ENCODE assay signal across 21 mouse cellular contexts in the genomic region with DNA sequence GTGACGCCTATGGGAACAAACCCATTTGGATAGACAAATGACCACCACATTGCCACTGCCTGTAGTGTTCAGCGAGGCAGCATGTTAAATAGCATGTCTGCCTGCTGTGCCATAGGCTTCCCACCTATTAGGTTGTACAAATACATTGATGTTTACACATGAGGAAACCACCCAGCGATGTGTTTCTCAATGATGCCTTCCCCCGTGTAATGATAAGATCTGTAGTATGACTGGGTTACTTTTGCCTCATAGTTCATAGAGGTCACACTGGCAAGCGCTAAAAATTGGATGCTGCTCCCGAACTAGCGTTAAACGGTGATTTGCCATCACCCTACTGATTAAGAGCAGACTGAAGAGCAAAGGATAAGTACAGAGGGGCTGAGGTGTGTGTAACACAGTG. TPM values are rescaled to one million over a fixed set of nuclear protein-coding genes. Genes with fewer than 3 reads are reported as not detected.
A peak's percentile ranks its signal among the peaks of the same experiment; 100 is the strongest.
DNase-seq lines count a peak whose midpoint lies in the region; ATAC-seq lines count a peak whose summit lies in the region.
"Had no signal": no experiment of that assay in that cellular context is flagged by ENCODE, and none has a peak within 500 bp of the region (broad histone marks: within the 10 kb centered on the region; RNA-seq: fewer than 3 reads in every experiment).

No protein-coding gene starts in this region.

- H3K27me3 ChIP-seq in heart, embryonic 10.5 days (ENCODE audit: insufficient read depth, poor library complexity, severe bottlenecking): no peaks in the 10 kb centered on the region
- no peaks in the 10 kb centered on the region for H3K27me3 ChIP-seq in heart, embryonic 12.5 days (replicated peaks)
- H3K27me3 ChIP-seq in liver, embryonic 15.5 days: 0 out of 2 replicates have a peak, but pooled peaks cover 2% of the 10 kb centered on the region
- 0 out of 2 replicates have a peak, but pooled peaks cover under 1% of the 10 kb centered on the region for H3K27me3 ChIP-seq in liver, embryonic 12.5 days (replicated peaks)
- H3K27me3 ChIP-seq in liver, embryonic 16.5 days (ENCODE audit: control insufficient read depth, insufficient read depth, low read depth, low read length): no peaks in the 10 kb centered on the region
- H3K27me3 ChIP-seq: forebrain, embryonic 15.5 days; hindbrain, embryonic 12.5 days had no signal

- DNase-seq in heart, embryonic 10.5 days (ENCODE audit: low spot score): no peak
- no peak for DNase-seq in urinary bladder, postnatal 4 days (ENCODE audit: low spot score in 2 of 2)
- DNase-seq: adrenal gland, postnatal 25 days; cerebellum, adult 18-20 months; cerebellum, adult 9-11 months; cerebellum, postnatal 36 days; gastrocnemius, postnatal 14 days; heart, postnatal 36 days had no signal

- H3K4me1 ChIP-seq in heart, embryonic 10.5 days: peaks cover 54% of the 10 kb centered on the region
- peaks cover 45% of the 10 kb centered on the region for H3K4me1 ChIP-seq in heart, embryonic 12.5 days (replicated peaks)
- peaks cover 36% of the 10 kb centered on the region for H3K4me1 ChIP-seq in liver, embryonic 15.5 days (replicated peaks)
- peaks cover 5% of the 10 kb centered on the region; the same call in 1 of the 2 replicates for H3K4me1 ChIP-seq in liver, embryonic 12.5 days
- peaks cover 10% of the 10 kb centered on the region for H3K4me1 ChIP-seq in liver, embryonic 16.5 days (ENCODE audit: control insufficient read depth, low read depth, low read length)

- peak overlapping the region; percentile 39; the same call in 1 of the 2 replicates for H3K27ac ChIP-seq in heart, embryonic 10.5 days
- no peak overlapping the region for H3K27ac ChIP-seq in heart, embryonic 12.5 days (ENCODE audit: poor library complexity, severe bottlenecking)
- H3K27ac ChIP-seq in liver, embryonic 15.5 days (replicated peaks): peak overlapping the region; percentile 38; the same call in 1 of the 2 replicates
- no peak overlapping the region for H3K27ac ChIP-seq in liver, embryonic 12.5 days
- peak overlapping the region; percentile 52; the same call in 1 of the 2 replicates for H3K27ac ChIP-seq in liver, embryonic 16.5 days (ENCODE audit: low read length)
- H3K27ac ChIP-seq: embryonic facial prominence, embryonic 10.5 days; forebrain, embryonic 10.5 days; forebrain, embryonic 15.5 days; hindbrain, embryonic 12.5 days had no signal

- H3K36me3 ChIP-seq in heart, embryonic 10.5 days: peaks cover 8% of the 10 kb centered on the region
- peaks cover 8% of the 10 kb centered on the region for H3K36me3 ChIP-seq in heart, embryonic 12.5 days
- H3K36me3 ChIP-seq in liver, embryonic 15.5 days (replicated peaks): peaks cover 1% of the 10 kb centered on the region; the same call in 1 of the 2 replicates
- peaks cover 5% of the 10 kb centered on the region for H3K36me3 ChIP-seq in liver, embryonic 12.5 days
- H3K36me3 ChIP-seq in liver, embryonic 16.5 days (ENCODE audit: control insufficient read depth, insufficient read depth): no peaks in the 10 kb centered on the region

- H3K9me3 ChIP-seq in heart, embryonic 10.5 days: no peaks in the 10 kb centered on the region
- H3K9me3 ChIP-seq in heart, embryonic 12.5 days (replicated peaks): no peaks in the 10 kb centered on the region
- no peaks in the 10 kb centered on the region for H3K9me3 ChIP-seq in liver, embryonic 15.5 days (replicated peaks)
- H3K9me3 ChIP-seq in liver, embryonic 12.5 days (replicated peaks): no peaks in the 10 kb centered on the region
- H3K9me3 ChIP-seq in liver, embryonic 16.5 days (replicated peaks; ENCODE audit: control insufficient read depth, low read length): no peaks in the 10 kb centered on the region
- H3K9me3 ChIP-seq: forebrain, embryonic 10.5 days; forebrain, embryonic 15.5 days; hindbrain, embryonic 12.5 days had no signal

- no peak overlapping the region for H3K9ac ChIP-seq in heart, embryonic 12.5 days
- no peak overlapping the region for H3K9ac ChIP-seq in liver, embryonic 15.5 days
- no peak overlapping the region for H3K9ac ChIP-seq in liver, embryonic 12.5 days
- H3K9ac ChIP-seq in liver, embryonic 16.5 days (ENCODE audit: low read depth, low read length): no peak overlapping the region
- H3K9ac ChIP-seq: forebrain, embryonic 15.5 days; hindbrain, embryonic 12.5 days had no signal

- WGBS in heart, embryonic 10.5 days: 78% methylated on average over 8 of the region's 8 CpGs
- 71% methylated on average over 8 of the region's 8 CpGs for WGBS in heart, embryonic 12.5 days
- WGBS in liver, embryonic 15.5 days (ENCODE audit: insufficient replicate concordance): 51% methylated on average over 8 of the region's 8 CpGs
- 62% methylated on average over 8 of the region's 8 CpGs for WGBS in liver, embryonic 12.5 days (ENCODE audit: insufficient replicate concordance)
- 54% methylated on average over 8 of the region's 8 CpGs for WGBS in liver, embryonic 16.5 days (ENCODE audit: insufficient replicate concordance)

- H3K4me2 ChIP-seq in heart, embryonic 12.5 days: no peak overlapping the region
- H3K4me2 ChIP-seq in liver, embryonic 15.5 days: no peak overlapping the region
- no peak overlapping the region for H3K4me2 ChIP-seq in liver, embryonic 12.5 days
- no peak overlapping the region for H3K4me2 ChIP-seq in liver, embryonic 16.5 days (ENCODE audit: low read depth, low read length)
- H3K4me2 ChIP-seq: forebrain, embryonic 15.5 days; hindbrain, embryonic 12.5 days had no signal

- no peak for ATAC-seq in heart, embryonic 12.5 days (ENCODE audit: insufficient number of reproducible peaks, low FRiP score)
- peak; percentile 35; the same call in 1 of the 2 replicates for ATAC-seq in liver, embryonic 15.5 days (ENCODE audit: insufficient read depth)
- no peak for ATAC-seq in liver, embryonic 12.5 days
- peak; percentile 61 for ATAC-seq in liver, embryonic 16.5 days (ENCODE audit: low read depth)
- ATAC-seq in erythroid progenitor cell, adult 5-6 weeks (replicated peaks; ENCODE audit: low FRiP score, poor library complexity, severe bottlenecking): no peak
- ATAC-seq: forebrain, embryonic 15.5 days; hindbrain, embryonic 16.5 days; inflammation-experienced regulatory T-cells, adult 6 months; intestine, postnatal 0 days had no signal

- no peak overlapping the region for H3K4me3 ChIP-seq in heart, embryonic 10.5 days
- H3K4me3 ChIP-seq in heart, embryonic 12.5 days: no peak overlapping the region
- H3K4me3 ChIP-seq in liver, embryonic 15.5 days (replicated peaks): no peak overlapping the region
- H3K4me3 ChIP-seq in liver, embryonic 12.5 days: no peak overlapping the region
- H3K4me3 ChIP-seq in liver, embryonic 16.5 days (ENCODE audit: low read depth, low read length): no peak overlapping the region
- H3K4me3 ChIP-seq: embryonic facial prominence, embryonic 10.5 days; forebrain, embryonic 10.5 days; forebrain, embryonic 15.5 days; hindbrain, embryonic 12.5 days had no signal

RNA-seq across cellular contexts. Expression of gene Cyp17a1, which starts 10.8 kb away (rescaled TPM):
- 0.40 and 1.2 TPM in 2 replicates for polyA plus RNA-seq in heart, embryonic 10.5 days (2016; fragmentation: Nextera tagmentation; extraction: Ambion mirVana)
- polyA plus RNA-seq in heart, embryonic 12.5 days (2016; fragmentation: Nextera tagmentation; extraction: Ambion mirVana): 0.86 and 1.3 TPM in 2 replicates
- polyA plus RNA-seq in liver, embryonic 15.5 days (2015; fragmentation: Nextera tagmentation; extraction: Ambion mirVana): 1.8 TPM in 2 replicates
- polyA plus RNA-seq in liver, embryonic 12.5 days (2016; fragmentation: Nextera tagmentation; extraction: Ambion mirVana): 0.06 TPM in 1 of 2 replicates, not detected in the other
- 1.9 and 2.4 TPM in 2 replicates for polyA plus RNA-seq in liver, embryonic 16.5 days (2015; fragmentation: Nextera tagmentation; extraction: Ambion mirVana)
- total RNA-seq in erythroid progenitor cell, adult 5-6 weeks (2015; ENCODE audit: low replicate concordance): not detected in 2 replicates
- total RNA-seq in erythroid progenitor cell, adult 5-6 weeks (2017; ENCODE audit: low replicate concordance): not detected in 2 replicates
- total RNA-seq: ES-E14; gastrocnemius, postnatal 14 days; heart, postnatal 36 days had no signal
- polyA plus RNA-seq: embryonic facial prominence, embryonic 10.5 days; forebrain, embryonic 10.5 days; forebrain, embryonic 15.5 days; hindbrain, embryonic 12.5 days; hindbrain, embryonic 16.5 days; intestine, postnatal 0 days had no signal

RNA-seq across cellular contexts. Expression of gene Borcs7, which starts 27.5 kb away (rescaled TPM):
- 13.7 and 17.0 TPM in 2 replicates for polyA plus RNA-seq in heart, embryonic 10.5 days (2016; fragmentation: Nextera tagmentation; extraction: Ambion mirVana)
- 16.3 and 17.0 TPM in 2 replicates for polyA plus RNA-seq in heart, embryonic 12.5 days (2016; fragmentation: Nextera tagmentation; extraction: Ambion mirVana)
- polyA plus RNA-seq in liver, embryonic 15.5 days (2015; fragmentation: Nextera tagmentation; extraction: Ambion mirVana): 4.0 and 4.9 TPM in 2 replicates
- 7.4 and 7.7 TPM in 2 replicates for polyA plus RNA-seq in liver, embryonic 12.5 days (2016; fragmentation: Nextera tagmentation; extraction: Ambion mirVana)
- 4.4 and 5.0 TPM in 2 replicates for polyA plus RNA-seq in liver, embryonic 16.5 days (2015; fragmentation: Nextera tagmentation; extraction: Ambion mirVana)
- total RNA-seq in erythroid progenitor cell, adult 5-6 weeks (2015; ENCODE audit: low replicate concordance): 3.8 and 8.3 TPM in 2 replicates
- not detected in 2 replicates for total RNA-seq in erythroid progenitor cell, adult 5-6 weeks (2017; ENCODE audit: low replicate concordance)

RNA-seq across cellular contexts. Expression of gene As3mt, which starts 45.0 kb away (rescaled TPM):
- 46.2 and 55.0 TPM in 2 replicates for polyA plus RNA-seq in heart, embryonic 10.5 days (2016; fragmentation: Nextera tagmentation; extraction: Ambion mirVana)
- polyA plus RNA-seq in heart, embryonic 12.5 days (2016; fragmentation: Nextera tagmentation; extraction: Ambion mirVana): 50.3 and 51.3 TPM in 2 replicates
- polyA plus RNA-seq in liver, embryonic 15.5 days (2015; fragmentation: Nextera tagmentation; extraction: Ambion mirVana): 17.1 and 19.0 TPM in 2 replicates
- 18.5 and 20.1 TPM in 2 replicates for polyA plus RNA-seq in liver, embryonic 12.5 days (2016; fragmentation: Nextera tagmentation; extraction: Ambion mirVana)
- 18.2 and 18.6 TPM in 2 replicates for polyA plus RNA-seq in liver, embryonic 16.5 days (2015; fragmentation: Nextera tagmentation; extraction: Ambion mirVana)
- 2.5 and 10.9 TPM in 2 replicates for total RNA-seq in erythroid progenitor cell, adult 5-6 weeks (2015; ENCODE audit: low replicate concordance)
- total RNA-seq in erythroid progenitor cell, adult 5-6 weeks (2017; ENCODE audit: low replicate concordance): 1.2 and 2.0 TPM in 2 replicates

Comparison
In these comparisons a context has a peak if more than half of its experiments do, and no peak if none do; other contexts are left out.
1. H3K27ac ChIP-seq: peak in heart, embryonic 10.5 days (single experiment), liver, embryonic 15.5 days (single experiment) and liver, embryonic 16.5 days (single experiment); none in heart, embryonic 12.5 days (single experiment) and liver, embryonic 12.5 days (single experiment).
2. ATAC-seq: peak in liver, embryonic 15.5 days (single experiment) and liver, embryonic 16.5 days (single experiment); none in heart, embryonic 12.5 days (single experiment), liver, embryonic 12.5 days (single experiment) and erythroid progenitor cell, adult 5-6 weeks (single experiment).